Mouse (Mus musculus): ENCODE data around the gene Rpl9. TPM values are rescaled to one million over a fixed set of nuclear protein-coding genes. Genes with fewer than 3 reads are reported as not detected.

The Rpl9 gene
- total RNA-seq, 2 experiments from 2014 or later: 548 to 565 TPM

GRCm38 (mm10) chr5:65385704-65386103 lies 5.5 kb downstream of the Rpl9 start:
- peak in 1 of 2 experiments; percentile 34 for DNase-seq (ENCODE audit: low spot score in 2 of 2)

DNA sequence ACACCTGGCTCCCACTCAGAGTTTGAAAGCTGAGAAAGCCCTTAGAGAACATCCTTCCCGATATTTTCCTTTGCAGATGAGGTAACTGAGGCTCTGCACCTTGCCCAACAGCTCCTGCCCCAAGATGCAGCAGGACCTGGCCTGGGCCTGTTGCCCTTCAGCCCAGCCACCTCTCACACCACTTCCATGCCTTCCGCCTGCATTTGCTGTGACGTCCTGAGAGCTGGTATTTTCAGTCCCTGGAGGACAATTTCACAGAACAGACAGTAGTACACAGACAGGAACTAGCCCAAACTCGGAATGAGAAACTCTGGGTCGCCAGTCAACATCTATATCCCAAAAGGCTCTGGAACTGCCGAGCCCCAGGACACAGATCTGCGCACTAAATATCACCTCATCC lies 16.5 kb downstream of the Rpl9 start:
- no peak for DNase-seq (ENCODE audit: low spot score in 2 of 2)

DNA sequence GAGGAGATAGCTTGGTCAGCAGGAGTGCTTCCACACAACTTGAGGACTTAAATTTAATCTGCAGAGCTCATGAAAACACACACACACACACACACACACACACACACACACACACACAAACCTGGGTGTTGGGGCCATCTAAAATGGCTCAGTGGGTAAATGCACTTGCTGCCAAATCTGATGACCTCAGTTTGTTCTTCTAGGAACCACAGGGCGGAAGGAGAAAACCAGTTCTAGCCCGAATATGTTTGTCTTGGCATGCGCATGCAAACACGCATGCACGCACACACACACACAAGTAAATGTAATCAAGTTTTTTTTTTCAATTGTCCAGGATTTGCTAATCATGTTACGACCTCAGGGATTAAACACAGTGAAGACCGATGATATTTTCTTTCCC lies 19.7 kb downstream of the Rpl9 start:
- no peak for DNase-seq (ENCODE audit: low spot score in 2 of 2)

GRCm38 (mm10) chr5:65367837-65368236 lies 23.4 kb downstream of the Rpl9 start:
- no peak for DNase-seq (ENCODE audit: low spot score in 2 of 2)

DNA sequence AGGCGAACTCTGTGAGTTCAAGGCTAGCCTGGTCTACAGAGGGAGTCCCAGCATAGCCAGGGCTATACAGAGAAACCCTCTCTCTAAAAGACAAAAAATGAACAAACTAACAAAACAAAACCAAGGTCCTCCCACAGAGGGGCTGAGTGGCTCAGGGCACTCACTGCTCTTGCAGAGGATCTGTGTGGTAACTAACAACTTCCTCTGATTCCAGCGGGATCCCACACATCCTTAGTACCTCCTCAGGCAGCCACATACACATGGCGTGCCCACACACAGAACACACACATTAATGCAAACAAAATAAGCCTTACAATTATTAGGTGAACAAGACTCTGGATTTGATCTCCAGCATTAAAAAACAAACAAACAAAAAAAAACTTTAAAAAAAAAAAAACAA lies 33.5 kb downstream of the Rpl9 start:
- no peak for DNase-seq (ENCODE audit: low spot score in 2 of 2)

GRCm38 (mm10) chr5:65356851-65357250 lies 34.4 kb downstream of the Rpl9 start:
- DNase-seq (ENCODE audit: low spot score in 2 of 2): no peak

DNA sequence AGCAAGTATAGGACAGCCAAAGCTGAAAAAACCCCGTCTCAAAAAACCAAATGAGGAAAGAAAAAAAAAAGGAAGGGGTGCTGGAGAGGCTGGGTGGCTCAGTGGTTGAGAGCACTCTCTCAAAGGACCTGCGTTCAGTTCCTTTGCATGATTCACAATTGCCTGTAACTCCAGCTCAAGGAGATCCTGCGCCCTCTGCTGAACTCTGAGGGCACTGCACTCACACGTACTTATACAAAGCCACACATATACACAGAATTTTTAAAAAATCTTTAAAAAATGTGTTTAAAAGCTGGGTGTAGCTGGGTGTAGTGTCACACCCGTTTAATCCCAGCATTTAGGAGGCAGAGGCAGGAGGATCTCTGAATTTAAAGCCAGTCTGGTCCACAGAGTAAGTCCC lies 36.3 kb downstream of the Rpl9 start:
- no peak for DNase-seq (ENCODE audit: low spot score in 2 of 2)

GRCm38 (mm10) chr5:65354097-65354496 lies 37.1 kb downstream of the Rpl9 start:
- DNase-seq (ENCODE audit: low spot score in 2 of 2): no peak

DNA sequence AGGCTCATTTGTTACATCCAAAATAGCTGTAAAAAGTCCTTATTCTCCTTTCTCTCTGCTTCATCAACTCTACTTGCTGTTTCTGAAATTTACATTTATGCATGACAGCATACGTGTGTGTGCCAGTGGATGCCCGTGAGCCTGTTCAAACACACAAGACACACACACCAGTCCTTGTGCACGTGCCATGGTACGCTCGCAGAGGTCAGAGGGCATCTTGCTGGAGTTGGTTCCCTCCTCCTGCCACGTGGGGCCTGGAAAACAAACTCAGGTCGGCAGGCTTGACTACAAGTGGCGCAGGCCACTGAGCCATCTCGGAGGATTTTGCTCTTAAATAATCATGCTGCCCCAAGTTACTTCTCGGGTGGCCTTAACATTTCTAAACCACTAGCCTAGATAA lies 40.7 kb downstream of the Rpl9 start:
- no peak for DNase-seq (ENCODE audit: low spot score in 2 of 2)

GRCm38 (mm10) chr5:65348168-65348567 lies 43.1 kb downstream of the Rpl9 start, which contains the start of gene Klb:
Gene Klb, plus strand, starts transcription at chr5:65348314.
- no peak for DNase-seq (ENCODE audit: low spot score in 2 of 2)

DNA sequence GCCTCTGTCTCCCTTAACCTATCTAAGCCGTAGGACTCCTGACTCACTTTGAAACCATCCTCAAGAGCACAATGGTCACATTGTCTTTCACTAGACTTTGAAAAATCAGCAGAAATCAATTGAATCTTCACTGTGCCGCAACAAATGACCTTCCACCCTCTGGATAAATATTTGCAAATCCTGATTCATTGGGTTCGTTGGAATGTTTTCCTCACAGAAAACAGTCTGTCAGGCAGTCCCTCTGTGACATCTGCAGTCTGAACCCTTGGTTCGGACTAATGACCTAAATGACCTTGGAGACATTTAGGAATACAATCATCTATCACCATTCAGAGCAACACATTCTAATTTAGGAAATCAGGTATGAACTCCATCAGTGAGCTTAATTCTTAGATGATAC lies 51.1 kb downstream of the Rpl9 start:
- no peak for DNase-seq (ENCODE audit: low spot score in 2 of 2)

DNA sequence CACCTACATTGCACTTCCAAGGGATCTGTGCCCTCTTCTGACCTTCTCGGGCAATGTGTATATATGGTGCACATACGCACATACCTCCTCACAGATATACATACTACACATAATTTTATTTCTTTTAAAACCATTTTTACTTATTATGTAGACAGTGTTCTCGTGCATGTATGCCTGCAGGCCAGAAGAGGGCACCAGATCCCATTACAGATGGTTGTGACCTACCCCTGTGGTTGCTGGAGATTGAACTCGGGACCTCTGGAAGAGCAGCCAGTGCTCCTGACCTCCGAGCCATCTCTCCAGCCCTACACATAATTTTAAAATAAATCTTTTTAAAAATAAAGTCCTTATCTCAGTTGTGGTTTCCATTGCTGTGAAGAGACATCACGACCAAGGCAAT lies 52.9 kb downstream of the Rpl9 start:
- DNase-seq (ENCODE audit: low spot score in 2 of 2): no peak

Other genes starting within 250 kb of the Rpl9 start
- 10 to 100 TPM; 19.2 to 20.1 TPM for gene Wdr19, start 191.7 kb downstream of the Rpl9 start, total RNA-seq (2021)
- 10 to 100 TPM; 25.1 to 28.7 TPM for gene Rfc1, start 55.8 kb downstream of the Rpl9 start, total RNA-seq (2021)
- under 1 TPM; 0.46 to 0.74 TPM for gene Klb, start 43.1 kb downstream of the Rpl9 start, total RNA-seq (2021)
- gene Lias, start 53 bp upstream of the Rpl9 start, total RNA-seq (2021): 10 to 100 TPM; 33.2 to 42.5 TPM
- 10 to 100 TPM; 24.1 to 30.9 TPM for gene Ugdh, start 44.5 kb upstream of the Rpl9 start, total RNA-seq (2021)
- gene Gm43552, start 101.4 kb upstream of the Rpl9 start, total RNA-seq (2021): not detected
- gene Smim14, start 145.7 kb upstream of the Rpl9 start, total RNA-seq (2021): 100 to 1,000 TPM; 150 to 155 TPM
- 100 to 1,000 TPM; 130 to 137 TPM for gene Ube2k, start 145.8 kb upstream of the Rpl9 start, total RNA-seq (2021)